Mouse (Mus musculus): ENCODE data around the gene Xcr1. TPM values are rescaled to one million over a fixed set of nuclear protein-coding genes. Genes with fewer than 3 reads are reported as not detected.

Gene Xcr1
- polyA plus RNA-seq, 1 experiment, result 0.20 TPM

DNA sequence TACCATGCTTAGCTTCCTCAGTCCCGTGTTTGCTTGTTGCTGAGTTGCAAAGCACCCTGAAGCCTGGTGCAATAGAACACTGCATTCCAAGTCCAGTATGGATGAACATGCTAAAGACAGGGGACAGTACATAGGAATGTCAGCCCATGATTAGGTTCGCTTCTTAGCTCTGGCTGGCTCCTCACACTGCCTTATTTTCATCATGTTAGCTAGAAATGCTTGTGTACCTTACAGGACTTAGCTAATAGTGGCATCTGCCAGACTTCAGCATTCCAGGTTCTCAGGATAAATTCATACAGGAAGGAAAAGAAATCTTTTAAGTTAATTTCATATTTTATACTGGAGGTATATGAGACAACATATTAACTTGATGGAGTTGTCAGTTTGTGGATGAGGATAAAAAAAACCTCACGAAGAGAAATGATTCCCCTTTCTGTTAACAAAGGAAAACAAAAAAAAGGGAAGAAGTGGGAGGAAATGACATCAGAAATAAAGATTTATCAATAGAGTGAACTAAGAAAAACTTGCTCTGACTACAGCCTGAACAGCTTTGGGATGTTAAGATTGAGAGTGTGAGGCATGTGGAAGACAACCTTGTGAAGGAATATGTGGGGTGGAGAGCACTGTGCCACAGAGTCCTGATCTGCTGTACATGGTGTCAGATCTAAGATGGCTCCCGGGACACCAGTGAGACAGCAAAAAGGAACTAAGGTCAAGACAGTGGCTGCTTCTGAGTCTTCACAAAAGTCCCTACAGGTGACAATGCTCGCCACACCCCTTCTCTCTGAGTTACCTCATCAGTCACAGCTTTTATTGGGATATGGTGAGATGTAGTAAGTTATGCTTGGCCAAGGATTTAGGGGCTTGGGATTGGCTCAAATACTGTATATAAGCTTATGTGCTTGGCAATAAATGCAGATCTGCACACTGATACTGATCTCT lies 9.1 kb downstream of the Xcr1 start:
- TF ChIP-seq CTCF (IDR thresholded peaks at IDR 0.05; ENCODE audit: control insufficient read depth, insufficient read depth, insufficient replicate concordance, low read depth, low read length), result no peak
- TF ChIP-seq POLR2A (IDR thresholded peaks at IDR 0.05; ENCODE audit: control insufficient read depth, low read depth, low read length), result no peak
- peak overlapping the region; percentile 75 for H3K27ac ChIP-seq (ENCODE audit: control insufficient read depth, insufficient read depth, low read depth, low read length)
- H3K4me1 ChIP-seq (ENCODE audit: control insufficient read depth, insufficient read depth, low read length), result no peaks in the 10 kb centered on the region; the same call in 1 of the 2 replicates
- H3K4me3 ChIP-seq (ENCODE audit: control insufficient read depth, low read depth, low read length), result peak overlapping the region; percentile 91; the same call in 1 of the 2 replicates
- no peaks in the 10 kb centered on the region for H3K27me3 ChIP-seq (ENCODE audit: control insufficient read depth, insufficient read depth, low read length)
- H3K36me3 ChIP-seq (ENCODE audit: control insufficient read depth, insufficient read depth, low read length), result no peaks in the 10 kb centered on the region

DNA sequence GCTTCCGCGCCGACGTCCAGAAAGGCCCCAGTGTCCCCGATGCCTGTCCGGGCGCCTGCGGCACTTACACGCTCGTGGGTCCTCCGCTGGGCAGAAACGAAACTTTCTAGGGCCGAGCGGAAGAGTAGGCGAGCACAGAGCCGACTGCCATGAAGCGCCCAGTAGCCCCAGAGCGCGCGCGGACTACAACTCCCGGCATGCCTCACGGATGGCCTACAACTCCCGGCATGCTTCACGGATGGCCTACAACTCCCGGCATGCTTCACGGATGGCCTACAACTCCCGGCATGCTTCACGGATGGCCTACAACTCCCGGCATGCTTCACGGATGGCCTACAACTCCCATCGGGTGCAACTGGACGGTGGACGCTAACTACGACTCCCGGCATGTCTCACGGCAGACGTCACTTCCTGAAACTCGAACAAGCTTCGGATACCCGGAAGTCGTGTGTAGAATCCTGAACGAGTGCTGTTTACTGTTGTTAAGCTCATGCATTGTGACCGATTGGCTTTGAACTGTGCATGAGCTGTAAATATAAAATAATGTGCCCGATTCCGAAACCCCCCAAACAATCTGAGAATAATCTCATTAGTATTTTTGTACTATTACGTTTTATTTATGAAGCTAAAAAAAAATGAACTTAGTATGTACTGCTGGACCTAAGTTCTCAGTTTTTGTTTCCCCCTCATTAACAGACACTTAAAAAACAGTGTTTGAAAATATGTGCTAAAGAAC lies 9.9 kb downstream of the Xcr1 start, which contains the start of gene Fyco1:
TSS of gene Fyco1 (minus strand) at position 187 of the 736 bp plus-strand sequence.
- Histone ChIP-seq H3K4me3 (ENCODE audit: control insufficient read depth, low read depth, low read length) (peak within 1 kb of the TSS; percentile 91), H3K27ac (ENCODE audit: control insufficient read depth, insufficient read depth, low read depth, low read length) (peak within 1 kb of the TSS; percentile 90), H3K4me1 (ENCODE audit: control insufficient read depth, insufficient read depth, low read length) (no peaks in the 10 kb centered on the region; the same call in 1 of the 2 replicates), H3K27me3 (ENCODE audit: control insufficient read depth, insufficient read depth, low read length) (no peaks in the 10 kb centered on the region), H3K36me3 (ENCODE audit: control insufficient read depth, insufficient read depth, low read length) (no peaks in the 10 kb centered on the region)
- TF ChIP-seq POLR2A (IDR thresholded peaks at IDR 0.05; ENCODE audit: control insufficient read depth, low read depth, low read length), result peak; percentile 80
- TF ChIP-seq CTCF (IDR thresholded peaks at IDR 0.05; ENCODE audit: control insufficient read depth, insufficient read depth, insufficient replicate concordance, low read depth, low read length), result 0 out of 2 replicates have a peak, but pooled peaks have one; percentile 1

DNA sequence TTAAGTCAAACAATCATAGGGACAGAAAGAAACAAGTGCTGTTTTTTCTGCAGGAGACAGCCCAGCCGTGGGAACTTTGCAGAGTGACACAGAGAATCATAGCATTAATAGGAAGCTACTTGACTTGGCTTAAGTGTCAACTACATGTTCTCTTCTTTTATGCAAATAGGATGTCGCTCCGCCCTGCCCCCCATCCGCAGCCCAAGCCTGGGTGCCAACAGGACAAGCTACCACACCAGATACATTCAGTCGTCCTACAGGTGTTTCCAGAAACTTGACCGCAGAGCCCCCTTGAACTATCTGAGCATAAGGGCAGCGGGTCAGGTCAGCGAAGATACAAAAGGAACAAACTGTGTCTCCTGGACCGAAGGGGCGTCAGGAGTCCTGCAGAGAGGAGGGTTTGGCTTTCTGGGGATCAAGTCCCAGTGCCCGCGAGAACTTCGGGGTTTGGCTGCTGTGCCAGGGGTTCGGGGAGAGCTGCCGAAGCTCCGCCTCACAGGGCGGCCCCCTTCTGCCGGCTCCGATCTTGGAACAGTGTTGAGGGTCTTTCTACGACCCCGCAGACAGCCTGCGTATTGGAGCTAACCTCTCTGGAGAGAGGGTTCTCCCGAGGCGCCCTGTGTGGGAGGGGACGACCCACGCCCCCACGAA lies 10.6 kb downstream of the Xcr1 start:
- TF ChIP-seq CTCF (IDR thresholded peaks at IDR 0.05; ENCODE audit: control insufficient read depth, insufficient read depth, insufficient replicate concordance, low read depth, low read length), result no peak
- TF ChIP-seq POLR2A (IDR thresholded peaks at IDR 0.05; ENCODE audit: control insufficient read depth, low read depth, low read length), result no peak
- Histone ChIP-seq H3K36me3 (ENCODE audit: control insufficient read depth, insufficient read depth, low read length) (no peaks in the 10 kb centered on the region), H3K27ac (ENCODE audit: control insufficient read depth, insufficient read depth, low read depth, low read length) (peak overlapping the region; percentile 90), H3K4me3 (ENCODE audit: control insufficient read depth, low read depth, low read length) (peak overlapping the region; percentile 91), H3K27me3 (ENCODE audit: control insufficient read depth, insufficient read depth, low read length) (no peaks in the 10 kb centered on the region), H3K4me1 (ENCODE audit: control insufficient read depth, insufficient read depth, low read length) (no peaks in the 10 kb centered on the region; the same call in 1 of the 2 replicates)

GRCm38 (mm10) chr9:123850705-123851061 lies 11.1 kb downstream of the Xcr1 start:
- peak overlapping the region; percentile 91 for H3K4me3 ChIP-seq (ENCODE audit: control insufficient read depth, low read depth, low read length)
- TF ChIP-seq CTCF (IDR thresholded peaks at IDR 0.05; ENCODE audit: control insufficient read depth, insufficient read depth, insufficient replicate concordance, low read depth, low read length) (no peak), POLR2A (IDR thresholded peaks at IDR 0.05; ENCODE audit: control insufficient read depth, low read depth, low read length) (no peak)
- H3K36me3 ChIP-seq (ENCODE audit: control insufficient read depth, insufficient read depth, low read length), result no peaks in the 10 kb centered on the region
- H3K27me3 ChIP-seq (ENCODE audit: control insufficient read depth, insufficient read depth, low read length), result no peaks in the 10 kb centered on the region
- no peaks in the 10 kb centered on the region; the same call in 1 of the 2 replicates for H3K4me1 ChIP-seq (ENCODE audit: control insufficient read depth, insufficient read depth, low read length)
- H3K27ac ChIP-seq (ENCODE audit: control insufficient read depth, insufficient read depth, low read depth, low read length), result peak overlapping the region; percentile 90

DNA sequence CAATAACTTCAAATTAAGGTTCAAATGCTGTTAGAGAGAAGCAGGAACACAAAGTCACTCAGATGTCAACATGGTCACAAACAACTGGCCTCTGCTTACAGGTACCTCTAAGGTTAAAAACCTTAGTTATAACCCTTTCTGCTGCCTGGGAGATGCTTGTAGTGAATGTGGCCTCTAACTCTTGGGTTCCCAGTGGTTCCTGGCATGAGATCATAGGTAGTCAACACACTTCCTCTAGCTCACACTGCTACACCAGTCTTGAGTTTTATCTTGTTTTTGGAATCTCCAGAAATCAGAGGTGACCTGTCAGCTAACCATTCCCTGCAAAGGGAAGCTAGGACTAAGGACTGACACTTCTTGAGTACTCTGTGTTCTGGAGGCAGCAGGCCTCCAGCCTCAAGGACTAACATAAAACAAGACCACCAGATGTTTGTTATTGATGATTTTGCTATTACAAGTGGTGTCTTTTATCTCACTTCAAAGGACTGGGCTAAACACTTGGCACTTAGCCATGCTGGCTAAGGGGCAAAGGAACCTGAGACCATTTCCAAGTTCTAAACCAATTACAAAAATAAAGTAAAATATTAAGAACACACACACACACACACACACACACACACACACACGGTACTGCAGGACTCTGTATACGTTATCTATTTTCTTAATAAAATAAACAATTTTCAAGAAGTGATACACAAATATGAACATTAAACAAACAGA lies 11.7 kb downstream of the Xcr1 start:
- Histone ChIP-seq H3K4me3 (ENCODE audit: control insufficient read depth, low read depth, low read length) (no peak overlapping the region), H3K27me3 (ENCODE audit: control insufficient read depth, insufficient read depth, low read length) (no peaks in the 10 kb centered on the region), H3K4me1 (ENCODE audit: control insufficient read depth, insufficient read depth, low read length) (no peaks in the 10 kb centered on the region; the same call in 1 of the 2 replicates), H3K36me3 (ENCODE audit: control insufficient read depth, insufficient read depth, low read length) (no peaks in the 10 kb centered on the region), H3K27ac (ENCODE audit: control insufficient read depth, insufficient read depth, low read depth, low read length) (peak overlapping the region; percentile 13; the same call in 1 of the 2 replicates)
- TF ChIP-seq POLR2A (IDR thresholded peaks at IDR 0.05; ENCODE audit: control insufficient read depth, low read depth, low read length), result no peak
- TF ChIP-seq CTCF (IDR thresholded peaks at IDR 0.05; ENCODE audit: control insufficient read depth, insufficient read depth, insufficient replicate concordance, low read depth, low read length), result no peak

- Histone ChIP-seq H3K27me3 (ENCODE audit: control insufficient read depth, insufficient read depth, low read length) (no peaks in the 10 kb centered on the region), H3K4me3 (ENCODE audit: control insufficient read depth, low read depth, low read length) (no peak overlapping the region), H3K27ac (ENCODE audit: control insufficient read depth, insufficient read depth, low read depth, low read length) (no peak overlapping the region), H3K4me1 (ENCODE audit: control insufficient read depth, insufficient read depth, low read length) (no peaks in the 10 kb centered on the region; the same call in 1 of the 2 replicates), H3K36me3 (ENCODE audit: control insufficient read depth, insufficient read depth, low read length) (no peaks in the 10 kb centered on the region)
- TF ChIP-seq POLR2A (IDR thresholded peaks at IDR 0.05; ENCODE audit: control insufficient read depth, low read depth, low read length) (no peak), CTCF (IDR thresholded peaks at IDR 0.05; ENCODE audit: control insufficient read depth, insufficient read depth, insufficient replicate concordance, low read depth, low read length) (no peak)
Measured at GRCm38 (mm10) chr9:123846490-123846889, 15.3 kb downstream of the Xcr1 start.

Measured in testis, adult 2 months (tissue).